Mouse (Mus musculus) myocyte (in vitro differentiated cells): ENCODE measurements around the gene Gm17349.

ENCODE experiments used
- E2F4 ChIP-seq: IDR thresholded peaks from one replicate; pipeline ENCODE4 v1.6.1; 2011; ENCODE audit warnings: mild to moderate bottlenecking, control low read depth, moderate library complexity; ENCODE audit not compliant: insufficient read depth
- MAX ChIP-seq: IDR thresholded peaks from one replicate; pipeline ENCODE4 v1.6.1; 2011; ENCODE audit warnings: low read depth, mild to moderate bottlenecking, control low read depth
- MYOD1 ChIP-seq, 3 experiments: IDR thresholded peaks; one replicate each; pipeline ENCODE4 v1.6.1; 2011; ENCODE audit warnings: control low read depth in 2 of 3, low read depth in 2 of 3, mild to moderate bottlenecking in 2 of 3, moderate library complexity in 1 of 3; ENCODE audit not compliant: insufficient read length in 2 of 3, control insufficient read depth in 1 of 3
- MYOG ChIP-seq, 3 experiments: IDR thresholded peaks; one replicate each; pipeline ENCODE4 v1.6.1; 2011; ENCODE audit warnings: control low read depth in 2 of 3, low read depth in 2 of 3, mild to moderate bottlenecking in 2 of 3; ENCODE audit not compliant: insufficient read length in 2 of 3, control insufficient read depth in 1 of 3, insufficient read depth in 1 of 3
- POLR2A ChIP-seq: IDR thresholded peaks from one replicate; pipeline ENCODE4 v1.6.1; 2011; ENCODE audit warnings: low read depth, mild to moderate bottlenecking, control low read depth, moderate library complexity; ENCODE audit not compliant: insufficient read length
- POLR2AphosphoS2 ChIP-seq: IDR thresholded peaks from one replicate; pipeline ENCODE4 v1.6.1; 2011; ENCODE audit warnings: low read depth, control low read depth; ENCODE audit not compliant: insufficient read length
- REST ChIP-seq: IDR thresholded peaks from one replicate; pipeline ENCODE4 v1.6.1; 2011; ENCODE audit warnings: mild to moderate bottlenecking, control low read depth, moderate library complexity; ENCODE audit not compliant: insufficient read depth, insufficient read length
- TCF3 ChIP-seq: IDR thresholded peaks from one replicate; pipeline ENCODE4 v1.6.1; 2011; ENCODE audit warnings: low read depth, control low read depth; ENCODE audit not compliant: insufficient read length

GRCm38 (mm10) chr15:99705440-99706048 is at the start of gene Gm17349:
- TF ChIP-seq POLR2A: no peak
- TF ChIP-seq TCF3: no peak
- no peak for TF ChIP-seq MYOD1 (IDR thresholded peaks at IDR 0.05; ENCODE audit: control insufficient read depth in 1 of 3, insufficient read length in 2 of 3, low read depth in 2 of 3)
- no peak for TF ChIP-seq MAX
- TF ChIP-seq POLR2AphosphoS2: no peak
- TF ChIP-seq E2F4: no peak
- no peak for TF ChIP-seq MYOG (IDR thresholded peaks at IDR 0.05; ENCODE audit: control insufficient read depth in 1 of 3, insufficient read depth in 1 of 3, insufficient read length in 2 of 3, low read depth in 2 of 3)
- TF ChIP-seq REST: no peak
